Mouse (Mus musculus) CD4-positive helper T cell, adult 2 months (primary cell): ENCODE results near the gene Lmf1.
A peak's percentile ranks its signal among the peaks of the same experiment; 100 is the strongest.

Experiments used
- DNase-seq: peaks from one replicate; pipeline ENCODE4 v3.0.0-alpha.2; 2012; ENCODE audit warnings: low read depth, missing footprints, low spot score

The Lmf1 gene

DNA sequence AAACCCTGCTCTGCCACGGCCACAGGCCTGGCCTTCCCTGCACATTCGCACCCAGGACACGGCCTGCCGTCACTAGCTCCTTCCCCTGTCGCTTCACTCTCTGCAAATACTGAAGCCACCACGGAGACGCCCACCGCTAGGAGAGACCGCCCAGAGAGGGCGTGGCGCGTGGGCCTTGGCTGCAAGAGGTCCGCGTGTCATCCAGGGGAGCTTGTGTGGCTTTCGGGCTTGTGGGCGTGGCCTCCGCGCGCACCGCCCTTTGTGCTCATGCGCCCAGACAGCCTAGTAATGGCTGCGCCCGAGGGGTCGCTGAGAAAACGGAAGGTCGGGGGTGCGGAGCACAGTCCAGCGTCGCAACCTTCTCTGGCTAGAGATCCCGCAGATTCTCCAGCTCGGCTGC lies at the start of gene Lmf1:
Lmf1 (plus strand) TSS at position 166 of the 400 bp plus-strand sequence.
- peak; percentile 97 for DNase-seq

DNA sequence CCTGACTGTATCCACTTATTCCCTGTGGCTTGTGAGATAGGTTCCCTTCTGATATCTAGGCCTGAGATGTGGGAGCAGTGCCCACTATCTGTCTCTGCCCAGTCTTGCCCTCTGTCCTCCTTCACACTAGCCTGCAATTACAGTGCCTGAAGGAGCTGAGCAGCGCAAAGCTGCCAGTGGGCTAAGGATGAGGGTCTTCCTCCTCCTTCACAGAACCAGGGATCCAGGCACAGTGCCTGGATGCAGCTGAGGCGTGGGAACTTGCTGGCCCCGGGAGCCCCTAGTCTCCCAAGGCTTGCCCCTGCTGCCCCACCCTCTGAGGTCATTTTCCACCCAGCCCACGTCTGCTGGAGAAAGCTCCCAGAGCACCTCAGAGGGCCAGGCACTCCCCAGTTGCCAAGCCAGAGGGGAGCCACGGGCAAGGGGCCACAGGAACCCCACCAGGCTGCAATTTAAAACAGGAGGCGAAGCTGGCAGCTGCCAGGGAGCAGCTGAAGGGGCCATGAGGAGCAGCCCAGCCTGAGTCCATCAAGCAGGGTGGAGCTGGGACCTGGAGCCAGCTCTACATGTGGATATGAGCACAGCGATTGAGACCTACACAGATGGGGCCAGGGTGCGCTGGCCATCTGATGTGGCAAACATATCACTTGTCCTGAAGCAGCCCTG lies 48.4 kb upstream of the Lmf1 start:
- DNase-seq: no peak

- no peak for DNase-seq
Measured at GRCm38 (mm10) chr17:25538945-25539875, 39.7 kb upstream of the Lmf1 start.

GRCm38 (mm10) chr17:25540731-25541130 lies 38.2 kb upstream of the Lmf1 start:
- DNase-seq: no peak

DNA sequence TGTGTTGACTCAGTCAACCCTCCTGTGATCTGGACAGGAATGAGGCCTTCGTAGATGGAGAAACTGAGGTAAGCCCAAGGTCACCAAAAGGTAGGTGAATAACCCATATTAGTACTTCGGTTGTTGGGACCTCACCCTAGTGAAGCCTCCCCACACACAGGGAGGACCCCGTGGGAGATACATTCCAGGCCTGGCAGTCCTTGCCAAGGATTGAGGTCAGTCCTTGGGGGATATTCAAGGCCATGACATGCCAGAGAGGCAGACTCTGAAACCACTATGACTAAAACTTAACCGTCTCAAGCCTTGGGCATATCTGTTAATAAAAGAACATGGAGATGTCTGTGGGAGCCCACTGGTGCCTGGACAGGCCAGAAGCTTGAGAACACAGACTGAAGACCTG lies 37.1 kb upstream of the Lmf1 start:
- DNase-seq: no peak

DNA sequence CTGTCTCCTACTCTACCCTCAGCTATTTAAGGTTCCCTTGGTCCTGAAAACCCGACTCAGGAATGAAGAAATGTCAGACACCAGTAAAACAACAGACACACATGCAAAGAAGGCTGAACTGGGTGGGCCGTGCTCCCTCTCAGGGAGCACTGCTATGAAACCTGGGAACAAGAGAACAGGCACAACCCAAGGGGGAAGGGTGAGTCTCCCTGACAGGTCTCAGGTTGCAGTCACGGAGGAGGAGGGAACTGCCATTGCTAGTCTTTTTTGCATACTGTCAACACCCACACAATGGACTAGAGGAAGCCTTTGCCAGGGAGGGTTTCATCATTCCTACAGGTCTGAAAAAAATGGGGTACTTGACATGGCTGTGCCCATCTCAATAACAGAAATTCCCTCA lies 31.9 kb upstream of the Lmf1 start:
- no peak for DNase-seq

DNA sequence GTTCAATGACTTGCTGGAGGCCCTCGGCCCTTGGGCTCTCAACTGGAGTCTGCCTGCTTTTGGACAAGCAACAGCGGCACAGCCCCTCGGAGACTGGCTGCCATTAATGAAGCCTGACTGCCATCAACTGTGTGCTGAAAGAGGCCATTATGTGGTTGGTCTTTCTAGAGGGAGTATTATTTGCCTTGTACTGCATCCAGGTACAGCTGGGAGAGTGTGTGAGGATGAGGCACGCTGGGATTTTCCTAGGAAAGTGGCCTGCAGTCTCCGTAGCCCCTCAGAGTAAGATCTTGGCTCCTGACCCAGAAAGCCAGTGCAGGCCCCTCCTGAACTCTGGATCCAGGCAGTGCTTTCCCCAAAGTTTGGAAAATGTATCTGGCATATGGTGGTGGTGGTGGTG lies 28.9 kb upstream of the Lmf1 start:
- DNase-seq: no peak

DNA sequence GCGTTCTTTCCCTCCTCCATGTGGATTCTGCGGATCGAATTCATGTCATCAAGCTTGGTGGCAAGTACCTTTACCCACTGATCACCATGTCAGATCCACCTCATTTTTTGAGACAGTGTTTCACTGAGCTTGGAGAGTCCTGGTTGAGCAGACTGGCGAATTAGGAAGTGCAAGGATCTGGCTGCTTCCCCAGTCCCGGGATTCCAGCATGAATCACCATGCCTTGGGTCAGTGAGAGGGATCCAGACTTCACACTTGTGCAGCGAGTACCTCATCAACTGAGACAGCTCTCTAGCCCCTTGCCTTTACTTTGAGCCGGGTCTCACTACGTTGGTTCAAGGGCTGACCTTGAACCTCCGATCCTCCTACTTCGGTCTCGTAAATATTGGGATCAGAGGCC lies 27.6 kb upstream of the Lmf1 start:
- DNase-seq: no peak

GRCm38 (mm10) chr17:25555159-25555558 lies 23.7 kb upstream of the Lmf1 start:
- no peak for DNase-seq

GRCm38 (mm10) chr17:25555666-25556629 lies 22.9 kb upstream of the Lmf1 start:
- DNase-seq: no peak

- DNase-seq: no peak
Measured at GRCm38 (mm10) chr17:25556630-25557354, 22.1 kb upstream of the Lmf1 start.

DNA sequence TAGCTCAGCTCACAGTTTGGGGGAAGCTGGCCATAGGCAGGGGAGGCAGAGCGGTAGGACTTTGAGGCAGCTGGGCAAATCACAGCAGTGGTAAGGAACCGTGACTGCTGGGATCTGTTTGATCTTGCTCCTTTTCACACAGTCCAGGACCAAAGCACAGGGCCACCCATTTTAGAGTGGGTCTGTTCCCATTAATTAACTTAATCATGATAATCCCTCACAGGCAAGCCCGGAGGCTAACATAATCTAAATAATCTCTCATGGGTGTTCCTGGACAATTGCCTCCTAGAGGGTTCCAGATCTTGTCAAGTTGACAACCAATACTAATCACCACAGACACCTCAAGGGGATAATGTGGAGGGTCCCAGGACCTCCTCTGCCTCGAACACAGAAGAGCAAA lies 19.3 kb upstream of the Lmf1 start:
- DNase-seq: no peak

DNA sequence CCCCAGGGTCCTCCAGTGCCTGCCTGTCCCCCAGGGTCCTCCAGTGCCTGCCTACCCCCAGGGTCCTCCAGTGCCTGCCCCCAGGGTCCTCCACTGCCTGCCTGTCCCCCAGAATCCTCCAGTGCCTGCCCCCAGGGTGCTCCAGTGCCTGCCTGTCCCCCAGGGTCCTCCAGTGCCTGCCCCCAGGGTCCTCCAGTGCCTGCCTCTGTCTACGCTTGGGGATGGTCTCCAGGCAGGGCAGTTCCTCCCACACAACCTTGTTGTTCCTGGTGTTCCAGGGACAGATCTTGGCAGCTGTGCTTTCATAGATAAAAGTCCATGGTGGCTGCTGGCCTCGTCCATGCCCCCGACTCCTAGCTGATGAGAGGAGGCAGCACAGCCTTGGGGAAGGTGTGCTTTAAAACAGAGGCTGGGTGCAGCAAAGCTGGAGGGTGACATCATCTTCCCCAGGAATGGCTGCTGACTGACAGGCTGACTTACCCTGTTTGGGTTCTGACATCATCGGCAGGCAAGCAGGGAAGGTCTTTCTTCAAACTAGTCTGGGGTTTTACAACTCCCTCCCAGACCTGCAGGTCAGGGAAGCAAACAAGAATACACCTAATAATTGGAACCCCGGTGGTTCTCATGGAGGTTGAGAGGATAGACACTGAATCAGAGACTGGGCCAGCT lies 18.2 kb upstream of the Lmf1 start:
- DNase-seq: no peak

GRCm38 (mm10) chr17:25561223-25562028 lies 17.5 kb upstream of the Lmf1 start:
- no peak for DNase-seq

- no peak for DNase-seq
Measured at GRCm38 (mm10) chr17:25564481-25564880, 14.4 kb upstream of the Lmf1 start.

DNA sequence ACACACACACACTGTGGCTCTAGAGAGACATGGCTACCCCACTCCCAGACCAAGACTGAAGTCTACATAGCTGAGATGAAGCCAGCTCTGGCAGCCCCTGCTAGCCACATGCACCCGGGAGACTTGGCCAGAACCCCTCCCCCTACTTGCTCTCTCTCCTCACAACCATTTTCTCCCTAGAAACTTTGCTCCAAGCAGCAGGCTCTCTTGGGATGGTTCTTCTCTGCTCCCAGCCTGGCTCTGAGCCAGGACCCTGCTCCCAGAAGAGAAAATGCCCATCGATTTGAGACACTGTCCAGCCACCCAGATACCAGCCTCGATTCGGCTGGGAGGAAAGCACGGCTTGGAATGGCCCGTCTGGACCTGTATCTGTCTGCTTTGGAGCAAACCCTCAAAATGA lies 13.6 kb upstream of the Lmf1 start:
- DNase-seq: no peak

DNA sequence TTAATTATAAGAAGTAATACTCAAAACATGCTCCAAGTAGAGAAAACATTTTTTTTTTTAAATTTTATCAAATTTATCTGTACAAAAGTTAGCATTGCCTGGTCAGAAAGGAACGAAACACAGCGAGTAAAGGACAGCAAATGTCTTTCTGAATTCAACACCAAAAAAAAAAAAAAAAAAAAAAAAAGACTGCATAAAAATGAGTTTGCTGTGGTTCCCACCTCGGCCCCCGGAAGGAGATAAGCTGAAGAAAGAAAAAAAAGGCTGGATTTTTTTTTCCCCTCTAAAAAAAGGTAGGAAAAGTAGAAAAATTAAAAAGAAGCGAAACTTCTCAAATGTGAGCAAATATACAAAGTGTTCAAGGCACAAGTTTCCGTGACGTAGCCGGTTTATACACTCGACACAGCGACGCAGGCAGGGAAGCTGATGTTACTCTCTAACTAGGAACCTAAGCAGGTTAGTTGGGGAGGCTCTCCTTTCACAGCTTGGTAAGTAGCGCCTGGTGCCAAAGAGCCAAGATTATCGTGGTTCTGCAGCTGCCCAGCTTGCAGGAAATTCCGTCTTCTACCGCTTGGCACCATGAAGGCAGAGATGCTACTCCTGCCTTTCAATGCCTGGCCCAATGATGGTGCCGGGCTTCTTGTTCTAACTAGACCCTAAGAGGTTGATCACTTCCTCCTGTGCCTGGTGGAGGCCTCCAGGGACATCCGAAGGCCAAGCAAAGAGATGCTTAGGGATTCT lies 12.9 kb upstream of the Lmf1 start:
- DNase-seq: no peak

DNA sequence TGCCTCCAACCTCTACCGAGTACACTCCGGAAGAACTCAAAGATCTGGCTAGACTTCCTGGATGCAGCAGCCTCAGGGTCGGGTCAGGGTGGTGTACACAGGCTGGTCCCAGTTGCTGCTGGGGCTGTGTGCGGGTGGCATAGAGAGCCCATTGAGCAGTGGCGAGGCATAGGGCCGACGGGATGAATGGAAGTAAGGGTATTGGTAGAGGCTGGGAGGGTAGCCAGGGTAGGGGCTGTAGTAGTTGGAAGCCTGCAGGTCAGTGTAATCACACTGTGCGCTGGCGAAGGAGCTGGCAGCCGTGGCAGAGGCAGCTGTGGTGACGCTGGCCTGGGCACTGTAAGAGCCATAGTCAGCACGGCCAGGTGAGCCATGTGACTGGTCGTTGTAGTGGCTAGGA lies 11.6 kb upstream of the Lmf1 start:
- DNase-seq: no peak

DNA sequence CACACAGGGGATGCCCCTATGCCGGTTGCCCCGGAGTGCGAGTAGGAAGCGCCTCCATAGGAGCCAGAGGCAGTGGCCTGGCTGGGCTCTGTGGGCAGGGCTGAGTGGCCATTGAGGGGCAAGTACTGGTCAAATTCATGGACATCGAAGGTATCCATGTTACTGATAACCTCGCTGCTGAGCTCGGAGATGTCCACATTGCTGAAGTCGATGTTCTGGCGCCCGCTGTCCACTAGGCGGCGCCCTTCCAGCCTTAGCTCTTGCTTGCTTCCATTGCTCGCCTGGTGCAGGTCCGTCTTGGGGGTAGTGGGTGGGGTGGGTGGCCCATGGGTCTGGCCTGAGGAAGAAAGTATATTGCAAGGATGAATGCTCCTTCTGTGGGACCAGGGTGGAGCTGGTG lies 11.1 kb upstream of the Lmf1 start:
- peak; percentile 61 for DNase-seq
